Mouse (Mus musculus) Patski (cell line): Measurements from ENCODE around the gene Lrrn4cl. TPM values are rescaled to one million over a fixed set of nuclear protein-coding genes. Genes with fewer than 3 reads are reported as not detected.

ENCODE experiments used
- ATAC-seq: fragments of 100-300 bp; one replicate; pipeline ENCODE4 v1.8.0; 2021
- CTCF ChIA-PET: fragments of 350-600 bp; sonication (Branson Sonifier 250); formaldehyde crosslinking; loops from one replicate; lab custom pipeline; 2022; ENCODE audit warnings: inconsistent platforms; lab: Charles Lee
- POLR2A ChIA-PET: fragments of 350-600 bp; sonication (Branson Sonifier 250); formaldehyde crosslinking; loops from one replicate; lab custom pipeline; 2022; ENCODE audit warnings: antibody characterized with exemption, inconsistent platforms; lab: Charles Lee
- DNase-seq: peaks from one replicate; pipeline ENCODE4 v3.0.0-alpha.2; 2011; ENCODE audit warnings: low read depth, low spot score
- H3K27me3 ChIP-seq: fragments of 371-371 bp; one replicate; pipeline ENCODE4 v1.5.1; 2021
- CTCF ChIP-seq: fragments of 100-300 bp; IDR thresholded peaks from one replicate; pipeline ENCODE4 v1.5.1; 2021
- in situ Hi-C: fragments of 300-500 bp; cut with MboI; formaldehyde crosslinking; loops from 3 replicates; pipeline ENCODE4 v1.11.1; 2018; ENCODE audit warnings: low pct_unique_long_range_greater_than_20kb, mixed read lengths
- polyA plus RNA-seq: library from polyadenylated mRNA; unstranded; gene quantifications from one replicate; pipeline ENCODE4 v1.2.3, GENCODE M21; 2021

Lrrn4cl gene
- polyA plus RNA-seq, 1 experiment from 2014 or later = 0.10 TPM

GRCm38 (mm10) chr19:8872266-8872840, 21.8 kb downstream of the Lrrn4cl start:
- ATAC-seq (no peak), DNase-seq (no peak)
- no peak for TF ChIP-seq CTCF
- POLR2A ChIA-PET = interaction anchor here (0.6 to 1.7 kb wide), 5 partner anchors 8 to 1331 kb away, joined by 3 to 7 read pairs (median 3); partner anchors contain the start of gene Tmem258
- in situ Hi-C loops = loop anchor here (25.0 kb wide), 1 partner anchor 565 kb away; no protein-coding TSS in a partner anchor
- CTCF ChIA-PET = no interaction called here
- H3K27me3 ChIP-seq = no peaks in the 10 kb centered on the region

DNA sequence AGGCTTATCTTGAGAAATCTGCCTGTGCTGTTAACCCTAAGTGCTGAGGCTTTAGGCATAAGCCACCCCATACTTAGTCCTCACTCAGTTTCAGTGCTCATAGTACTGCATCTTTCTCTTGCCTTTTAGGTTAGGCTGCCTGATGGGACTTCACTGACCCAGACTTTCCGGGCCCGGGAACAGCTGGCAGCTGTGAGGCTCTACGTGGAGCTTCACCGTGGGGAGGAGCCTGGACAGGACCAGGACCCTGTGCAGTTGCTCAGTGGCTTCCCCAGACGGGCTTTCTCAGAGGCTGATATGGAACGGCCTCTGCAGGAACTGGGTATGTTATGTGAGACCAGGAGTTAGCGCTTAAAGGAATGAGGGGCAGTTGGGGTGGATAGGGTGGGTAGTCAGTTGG, 24.5 kb downstream of the Lrrn4cl start:
- ATAC-seq (no peak), DNase-seq (no peak)
- no peak for TF ChIP-seq CTCF
- POLR2A ChIA-PET = interaction anchor here (1.2 to 1.4 kb wide), 2 partner anchors 14 to 19 kb away, joined by 3 to 4 read pairs; partner anchors contain the start of genes 1810009A15Rik and Gm49416
- no peaks in the 10 kb centered on the region for H3K27me3 ChIP-seq
- in situ Hi-C loops = no loop called here
- CTCF ChIA-PET = interaction anchor here (1.1 to 3.1 kb wide), 2 partner anchors 11 to 13 kb away, joined by 4 to 8 read pairs; partner anchors contain the start of genes 1810009A15Rik and Gm49416

DNA sequence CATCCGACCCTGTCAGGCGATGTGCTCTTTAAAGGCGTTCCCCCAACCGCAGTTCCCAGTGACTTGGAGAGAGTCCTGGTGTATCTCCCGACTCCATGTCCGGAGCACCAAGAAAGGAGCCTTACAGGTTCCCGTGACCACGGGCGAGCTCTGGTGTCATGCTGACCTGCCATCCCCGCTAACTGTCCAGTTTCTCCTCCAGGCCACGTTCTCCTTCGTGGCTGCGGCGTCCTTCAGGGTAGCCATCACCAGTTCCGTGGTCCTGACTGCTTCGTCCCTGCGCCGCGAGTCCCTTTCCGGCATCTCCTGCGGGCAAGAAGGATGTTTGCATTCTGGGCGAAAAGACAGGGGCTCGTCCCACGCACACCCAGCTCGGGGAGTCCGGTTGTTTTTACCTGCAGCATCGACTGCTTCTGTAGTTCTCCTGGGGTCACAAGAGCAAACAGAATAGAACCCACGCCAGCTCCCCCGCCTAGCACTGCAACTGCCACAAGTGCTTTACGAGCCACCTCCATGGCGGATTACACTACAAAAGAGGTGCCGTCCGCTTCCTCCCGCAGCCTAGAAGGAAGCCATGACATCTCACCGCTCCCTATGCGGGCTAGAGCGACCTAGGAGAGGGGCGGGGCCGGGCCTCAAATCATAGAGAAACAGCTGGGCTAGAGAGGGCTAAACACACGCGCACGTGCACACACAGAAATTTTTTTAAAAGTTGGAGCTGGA, 29.9 kb downstream of the Lrrn4cl start, which contains the start of gene Uqcc3:
Gene Uqcc3 (minus strand): TSS at position 613 of the 723 bp plus-strand sequence.
- TF ChIP-seq CTCF = no peak
- ChIA-PET CTCF (interaction anchor here (0.8 to 1.3 kb wide), 4 partner anchors 8 to 230 kb away, joined by 3 to 5 read pairs (median 3); partner anchors contain the start of genes 1810009A15Rik and Gm49416), POLR2A (interaction anchor here (0.6 to 2.1 kb wide), 6 partner anchors 8 to 66 kb away, joined by 3 to 7 read pairs (median 4); partner anchors contain the start of genes 1810009A15Rik, Eml3, Gm49416 and Ints5)
- in situ Hi-C loops = no loop called here
- peak; percentile 43 for DNase-seq
- ATAC-seq = peak; percentile 88
- no peaks in the 10 kb centered on the region for H3K27me3 ChIP-seq

- no peak for TF ChIP-seq CTCF
- no peak for ATAC-seq
These were observed 30.4 kb downstream of the Lrrn4cl start for GRCm38 (mm10) chr19:8881034-8881392.

DNA sequence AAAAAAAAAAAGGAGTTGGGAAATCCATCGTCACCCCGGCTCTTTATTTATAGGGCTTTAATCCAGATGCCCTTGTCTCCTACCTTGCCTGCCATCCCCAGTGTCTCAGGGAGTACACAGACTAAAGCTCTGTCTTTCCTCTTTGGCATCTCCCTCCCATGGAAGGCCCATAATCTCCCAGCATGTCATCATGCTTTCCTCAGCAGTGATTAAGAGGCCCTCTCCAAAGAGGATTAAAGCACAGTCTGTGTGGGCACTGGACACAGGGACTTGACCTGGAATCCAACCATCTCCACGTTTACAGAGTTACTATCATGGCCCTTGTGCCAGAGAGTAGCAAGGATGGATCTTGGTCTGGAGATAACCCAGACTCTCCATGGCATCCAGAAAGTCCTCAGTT, 33.0 kb downstream of the Lrrn4cl start, which contains the start of the genes Lbhd1 and Gm49403:
Gene Lbhd1 (plus strand): TSS at position 117 of the 400 bp plus-strand sequence.
Gene Gm49403 (plus strand): TSS at position 315 of the 400 bp plus-strand sequence.
- POLR2A ChIA-PET = no interaction called here
- in situ Hi-C loops = no loop called here
- no peak for ATAC-seq
- CTCF ChIA-PET = no interaction called here
- H3K27me3 ChIP-seq = no peaks in the 10 kb centered on the region
- DNase-seq = no peak
- no peak for TF ChIP-seq CTCF

More at GRCm38 (mm10) chr19:8881034-8881392, 30.4 kb downstream of the Lrrn4cl start:
- in situ Hi-C loops = no loop called here
- CTCF ChIA-PET = interaction anchor here (0.7 to 1.3 kb wide), 3 partner anchors 12 to 229 kb away, joined by 3 to 5 read pairs (median 3); partner anchors contain the start of gene Ints5
- no peaks in the 10 kb centered on the region for H3K27me3 ChIP-seq
- no peak for DNase-seq
- POLR2A ChIA-PET = interaction anchor here (0.6 to 2.1 kb wide), 6 partner anchors 10 to 85 kb away, joined by 3 to 6 read pairs (median 3); partner anchors contain the start of genes Eml3, Ints5 and Ubxn1

DNA sequence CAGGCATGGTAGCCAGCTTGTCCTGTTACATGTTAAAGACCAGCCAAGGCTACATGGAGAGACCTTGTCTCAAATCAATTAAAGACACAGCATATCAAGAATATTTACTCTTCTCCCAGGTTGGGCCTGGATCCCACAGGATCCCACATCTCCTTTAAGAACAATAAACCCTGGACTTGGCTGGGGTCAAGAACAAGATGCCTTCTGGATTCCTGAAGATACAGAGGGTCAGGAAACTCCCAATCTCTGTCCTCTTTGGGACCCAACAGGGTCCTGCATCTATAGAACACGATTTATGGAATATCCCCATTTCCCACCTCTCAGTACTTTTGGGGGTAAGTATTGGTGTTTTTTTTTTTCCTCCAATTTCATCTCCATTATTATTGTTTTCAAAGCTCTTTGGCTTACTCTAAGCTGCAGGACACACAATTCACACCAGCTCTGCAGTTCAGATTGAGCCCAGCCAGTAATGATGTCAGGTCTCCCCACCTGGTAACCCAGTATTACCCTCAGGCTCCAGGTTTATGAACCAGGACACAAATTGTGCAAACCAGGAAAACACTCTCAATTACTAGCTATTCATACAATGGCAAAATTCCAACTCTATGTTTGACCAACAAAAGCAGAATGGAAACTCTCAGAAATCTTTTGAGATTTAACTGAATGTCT, 36.5 kb downstream of the Lrrn4cl start:
- in situ Hi-C loops = no loop called here
- CTCF ChIA-PET = interaction anchor here (1.2 to 1.9 kb wide), 5 partner anchors 12 to 54 kb away, joined by 3 to 5 read pairs (median 3); partner anchors contain the start of gene Mta2
- TF ChIP-seq CTCF = no peak
- ATAC-seq (no peak), DNase-seq (no peak)
- H3K27me3 ChIP-seq = no peaks in the 10 kb centered on the region
- POLR2A ChIA-PET = no interaction called here

DNA sequence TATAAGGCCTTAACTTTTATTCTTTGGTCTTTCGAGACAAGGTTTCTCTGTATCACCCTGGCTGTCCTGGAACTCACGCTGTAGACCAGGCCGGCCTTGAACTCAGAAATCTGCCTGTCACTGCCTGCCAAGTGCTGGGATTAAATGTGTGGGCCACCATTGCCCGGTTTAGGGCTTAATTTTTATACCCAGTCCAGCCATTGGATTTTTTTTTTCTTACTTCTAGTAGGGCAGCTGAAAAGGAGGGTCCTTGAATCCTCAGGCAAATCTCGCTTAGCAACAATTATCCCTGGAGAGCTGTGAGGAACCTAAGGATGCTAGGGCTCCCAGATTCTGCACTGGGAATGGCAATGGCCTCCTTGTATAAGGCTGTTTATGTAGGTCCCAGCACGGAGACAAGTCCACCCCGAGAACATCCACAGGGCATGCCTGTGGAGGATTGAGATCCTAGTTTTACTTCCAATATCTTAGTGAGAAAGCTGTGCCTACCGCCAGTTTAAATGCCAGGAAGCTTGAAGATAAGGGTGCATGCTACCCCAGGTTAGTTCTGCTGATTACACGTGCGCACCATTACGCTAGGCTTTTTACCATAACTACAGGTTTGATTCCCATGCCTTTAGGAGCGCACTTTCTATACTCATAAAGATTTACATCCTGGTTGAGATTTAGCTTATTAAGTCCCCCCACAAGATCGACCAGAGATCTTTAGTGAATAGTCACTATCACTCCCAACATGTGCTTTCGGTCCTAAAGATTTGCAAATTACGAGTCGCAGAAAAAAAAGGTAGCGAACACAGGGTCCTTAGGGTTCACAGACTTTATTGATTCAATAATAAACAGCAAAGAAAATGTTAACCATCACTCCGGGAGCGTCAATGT, 37.3 kb downstream of the Lrrn4cl start:
- TF ChIP-seq CTCF = no peak
- ATAC-seq = no peak
- no peak for DNase-seq
- in situ Hi-C loops = no loop called here
- no peaks in the 10 kb centered on the region for H3K27me3 ChIP-seq
- POLR2A ChIA-PET = interaction anchor here (0.6 to 2.0 kb wide), 5 partner anchors 8 to 222 kb away, joined by 3 to 5 read pairs (median 3); partner anchors contain the start of gene Ubxn1
- CTCF ChIA-PET = interaction anchor here (1.2 to 1.9 kb wide), 6 partner anchors 8 to 54 kb away, joined by 3 to 5 read pairs (median 3); partner anchors contain the start of gene Mta2

DNA sequence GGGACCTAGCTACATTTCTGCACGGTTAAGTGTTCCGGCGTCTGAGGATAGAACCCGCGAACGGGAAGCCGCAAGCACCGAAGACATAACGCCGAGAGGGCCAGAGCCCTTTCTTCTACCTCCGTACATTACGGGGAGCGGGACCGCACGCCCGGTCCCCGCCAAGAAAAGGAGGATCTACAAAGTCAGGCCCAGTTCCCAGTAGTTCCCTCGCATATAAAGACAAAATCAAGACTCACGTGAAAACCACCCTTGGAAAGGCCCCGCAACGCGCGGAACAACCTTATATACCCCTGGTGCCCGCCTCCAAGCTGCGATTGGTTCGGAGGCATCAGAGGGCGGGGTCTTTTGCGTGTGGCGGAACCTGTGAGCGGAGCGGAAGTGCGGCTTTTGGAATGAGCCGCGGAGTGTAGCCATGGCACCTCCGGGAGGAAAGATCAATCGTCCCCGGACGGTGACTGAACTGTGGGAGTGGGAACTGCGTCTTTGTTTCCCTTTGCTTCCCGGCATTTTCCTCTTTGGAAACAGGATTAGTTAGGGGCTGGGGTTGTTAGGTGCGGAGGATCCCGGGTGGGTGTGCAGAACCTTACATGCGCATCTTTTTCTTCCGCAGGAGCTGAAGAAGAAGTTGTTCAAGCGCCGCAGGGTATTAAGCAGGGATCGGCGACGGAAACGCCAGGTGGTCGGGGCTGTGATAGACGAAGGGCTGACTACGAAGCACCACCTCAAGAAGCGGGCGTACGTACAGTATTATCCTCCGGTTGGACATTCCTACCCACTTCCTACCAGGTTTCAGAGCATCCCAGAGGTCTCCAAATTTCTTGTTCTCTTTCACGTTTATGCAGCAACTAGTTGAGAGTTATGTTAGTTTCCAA, 38.2 kb downstream of the Lrrn4cl start, which contains the start of the genes 1810009A15Rik and Gm49416:
Gene 1810009A15Rik (plus strand): TSS at position 343 of the 875 bp plus-strand sequence.
Gene Gm49416 (plus strand): TSS at position 416 of the 875 bp plus-strand sequence.
- POLR2A ChIA-PET = interaction anchor here (0.7 to 2.0 kb wide), 6 partner anchors 9 to 221 kb away, joined by 3 to 5 read pairs (median 4); partner anchors contain the start of gene Ubxn1
- DNase-seq (peak; percentile 76), ATAC-seq (peak; percentile 94)

More for the DNA sequence above, 38.2 kb downstream of the Lrrn4cl start, which contains the start of the genes 1810009A15Rik and Gm49416:
- no peak for TF ChIP-seq CTCF
- CTCF ChIA-PET = interaction anchor here (1.4 to 1.9 kb wide), 4 partner anchors 9 to 53 kb away, joined by 3 to 4 read pairs (median 3); partner anchors contain the start of gene Mta2
- H3K27me3 ChIP-seq = no peaks in the 10 kb centered on the region
- in situ Hi-C loops = no loop called here
